Mouse (Mus musculus): Measurements from ENCODE around the gene Patl2. TPM values are rescaled to one million over a fixed set of nuclear protein-coding genes. Genes with fewer than 3 reads are reported as not detected.

Patl2 gene
- total and polyA plus RNA-seq, 3 experiments = 0.09 to 13.7 (median 1.9) TPM

DNA sequence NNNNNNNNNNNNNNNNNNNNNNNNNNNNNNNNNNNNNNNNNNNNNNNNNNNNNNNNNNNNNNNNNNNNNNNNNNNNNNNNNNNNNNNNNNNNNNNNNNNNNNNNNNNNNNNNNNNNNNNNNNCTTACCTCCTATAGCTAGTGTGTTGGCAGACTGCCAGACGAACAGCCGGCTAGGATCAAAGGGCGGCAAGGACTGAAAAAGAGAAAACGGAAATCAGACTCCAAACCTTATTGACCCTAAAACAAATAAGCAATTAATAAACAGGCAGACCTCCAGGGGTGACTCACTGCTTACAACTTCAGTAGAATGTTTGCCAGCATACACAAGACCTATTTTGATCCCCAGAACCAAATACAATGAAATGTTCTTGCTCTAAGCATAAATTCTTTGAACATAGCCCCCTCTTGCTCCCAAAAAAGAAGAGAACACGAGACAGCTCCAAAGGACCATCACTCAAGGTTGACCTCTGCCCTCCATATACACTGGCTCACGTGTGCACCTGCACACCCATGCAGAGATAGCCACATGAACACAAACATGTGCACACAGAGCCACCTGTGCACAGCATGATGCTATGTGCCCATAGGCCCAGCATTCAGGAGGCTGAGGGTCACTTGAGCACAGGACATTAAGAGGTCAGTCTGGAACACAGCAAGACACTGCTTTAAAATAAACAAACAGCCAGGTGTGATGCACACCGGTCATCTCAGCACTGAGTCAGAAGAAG lies 104.1 kb downstream of the Patl2 start:
- Histone ChIP-seq H3K4me3 (ENCODE audit: low read depth, low read length) (no peak overlapping the region), H3K4me1 (ENCODE audit: insufficient read depth, low read depth, low read length) (no peaks in the 10 kb centered on the region), H3K36me3 (replicated peaks) (peaks cover 88% of the 10 kb centered on the region), H3K27me3 (ENCODE audit: insufficient read depth, low read length) (no peaks in the 10 kb centered on the region), H3K9me3 (replicated peaks) (no peaks in the 10 kb centered on the region)
- TF ChIP-seq GATA1 (IDR thresholded peaks at IDR 0.05; ENCODE audit: borderline replicate concordance, low read length) (no peak), GATA2 (IDR thresholded peaks at IDR 0.05; ENCODE audit: borderline replicate concordance, low read depth, low read length) (no peak), POLR2AphosphoS5 (IDR thresholded peaks at IDR 0.05; ENCODE audit: insufficient replicate concordance, low read depth, low read length) (no peak), TAL1 (conservative IDR thresholded peaks at IDR 0.05; ENCODE audit: low read depth, low read length) (no peak), CTCF (IDR thresholded peaks at IDR 0.05; ENCODE audit: low read depth, low read length) (no peak)
- DNase-seq (ENCODE audit: low spot score) (no peak), ATAC-seq (ENCODE audit: extremely low read depth, insufficient number of reproducible peaks, low FRiP score, poor library complexity, severe bottlenecking) (no peak)

Other genes with a start within 250 kb of the Patl2 start
- 107 and 137 TPM in 2 replicates for gene Ctdspl2, start 230.2 kb downstream of the Patl2 start, total RNA-seq (2014; fragmentation: Nextera tagmentation)
- gene Ctdspl2, start 230.2 kb downstream of the Patl2 start, total RNA-seq (2017) = 75.4 and 79.1 TPM in 2 replicates
- gene Ctdspl2, start 230.2 kb downstream of the Patl2 start, polyA plus RNA-seq (2012) = 3.7 and 5.3 TPM in 2 replicates
- not detected in 2 replicates for gene Mageb3, start 230.1 kb downstream of the Patl2 start, total RNA-seq (2014; fragmentation: Nextera tagmentation)
- gene Mageb3, start 230.1 kb downstream of the Patl2 start, total RNA-seq (2017) = 0.27 and 0.29 TPM in 2 replicates
- 0.03 TPM in 1 of 2 replicates, not detected in the other for gene Mageb3, start 230.1 kb downstream of the Patl2 start, polyA plus RNA-seq (2012)
- gene Eif3j1, start 157.6 kb downstream of the Patl2 start, total RNA-seq (2014; fragmentation: Nextera tagmentation) = 23.0 and 27.0 TPM in 2 replicates
- gene Eif3j1, start 157.6 kb downstream of the Patl2 start, total RNA-seq (2017) = 8.4 and 9.5 TPM in 2 replicates
- 35.5 and 95.2 TPM in 2 replicates for gene Eif3j1, start 157.6 kb downstream of the Patl2 start, polyA plus RNA-seq (2012)
- 10.4 and 15.5 TPM in 2 replicates for gene Spg11, start 67.8 kb downstream of the Patl2 start, total RNA-seq (2014; fragmentation: Nextera tagmentation)
- 9.9 and 10.7 TPM in 2 replicates for gene Spg11, start 67.8 kb downstream of the Patl2 start, total RNA-seq (2017)
- 1.1 TPM in 2 replicates for gene Spg11, start 67.8 kb downstream of the Patl2 start, polyA plus RNA-seq (2012)
- 996 and 1,120 TPM in 2 replicates for gene B2m, start 38.5 kb downstream of the Patl2 start, total RNA-seq (2014; fragmentation: Nextera tagmentation)
- 2,007 and 2,025 TPM in 2 replicates for gene B2m, start 38.5 kb downstream of the Patl2 start, total RNA-seq (2017)
- gene B2m, start 38.5 kb downstream of the Patl2 start, polyA plus RNA-seq (2012) = 28.8 and 29.6 TPM in 2 replicates
- not detected in 2 replicates for gene Trim69, start 25.5 kb downstream of the Patl2 start, total RNA-seq (2014; fragmentation: Nextera tagmentation)
- not detected in 2 replicates for gene Trim69, start 25.5 kb downstream of the Patl2 start, total RNA-seq (2017)
- not detected in 2 replicates for gene Trim69, start 25.5 kb downstream of the Patl2 start, polyA plus RNA-seq (2012)
- not detected in 2 replicates for gene Terb2, start 83 bp upstream of the Patl2 start, total RNA-seq (2014; fragmentation: Nextera tagmentation)
- not detected in 2 replicates for gene Terb2, start 83 bp upstream of the Patl2 start, total RNA-seq (2017)
- not detected in 2 replicates for gene Terb2, start 83 bp upstream of the Patl2 start, polyA plus RNA-seq (2012)
- 211 and 213 TPM in 2 replicates for gene Sord, start 48.6 kb upstream of the Patl2 start, total RNA-seq (2014; fragmentation: Nextera tagmentation)
- 230 and 241 TPM in 2 replicates for gene Sord, start 48.6 kb upstream of the Patl2 start, total RNA-seq (2017)
- gene Sord, start 48.6 kb upstream of the Patl2 start, polyA plus RNA-seq (2012) = 91.7 and 102 TPM in 2 replicates
- not detected in 2 replicates for gene Duox2, start 112.3 kb upstream of the Patl2 start, total RNA-seq (2014; fragmentation: Nextera tagmentation)
- 0.16 TPM in 1 of 2 replicates, not detected in the other for gene Duox2, start 112.3 kb upstream of the Patl2 start, total RNA-seq (2017)
- not detected in 2 replicates for gene Duox2, start 112.3 kb upstream of the Patl2 start, polyA plus RNA-seq (2012)
- gene Duoxa2, start 112.7 kb upstream of the Patl2 start, total RNA-seq (2014; fragmentation: Nextera tagmentation) = not detected in 2 replicates
- 0.16 TPM in 1 of 2 replicates, not detected in the other for gene Duoxa2, start 112.7 kb upstream of the Patl2 start, total RNA-seq (2017)
- not detected in 2 replicates for gene Duoxa2, start 112.7 kb upstream of the Patl2 start, polyA plus RNA-seq (2012)
- not detected in 2 replicates for gene Duoxa1, start 127.5 kb upstream of the Patl2 start, total RNA-seq (2014; fragmentation: Nextera tagmentation)
- 0.11 TPM in 1 of 2 replicates, not detected in the other for gene Duoxa1, start 127.5 kb upstream of the Patl2 start, total RNA-seq (2017)
- gene Duoxa1, start 127.5 kb upstream of the Patl2 start, polyA plus RNA-seq (2012) = not detected in 2 replicates
- gene Duox1, start 129.5 kb upstream of the Patl2 start, total RNA-seq (2014; fragmentation: Nextera tagmentation) = not detected in 2 replicates
- not detected in 2 replicates for gene Duox1, start 129.5 kb upstream of the Patl2 start, total RNA-seq (2017)
- not detected in 2 replicates for gene Duox1, start 129.5 kb upstream of the Patl2 start, polyA plus RNA-seq (2012)
- gene Shf, start 183.0 kb upstream of the Patl2 start, total RNA-seq (2014; fragmentation: Nextera tagmentation) = not detected in 2 replicates
- gene Shf, start 183.0 kb upstream of the Patl2 start, total RNA-seq (2017) = 0.22 and 0.35 TPM in 2 replicates
- gene Shf, start 183.0 kb upstream of the Patl2 start, polyA plus RNA-seq (2012) = 0.27 and 0.54 TPM in 2 replicates
- gene Slc28a2, start 240.3 kb upstream of the Patl2 start, total RNA-seq (2014; fragmentation: Nextera tagmentation) = 0.19 TPM in 1 of 2 replicates, not detected in the other
- gene Slc28a2, start 240.3 kb upstream of the Patl2 start, total RNA-seq (2017) = 0.05 and 0.06 TPM in 2 replicates
- 0.01 TPM in 1 of 2 replicates, not detected in the other for gene Slc28a2, start 240.3 kb upstream of the Patl2 start, polyA plus RNA-seq (2012)

All from G1E (cell line).